Mouse (Mus musculus) embryonic facial prominence, embryonic 10.5 days (tissue): ENCODE measurements at regions not wholly inside any gene's neighbourhood (a gene's known extent, or its start where the extent isn't known, plus 50 kb on each side); places are given as distances from the start of the nearest gene placed in this dataset.

Experiments used
- DNase-seq: peaks from one replicate; pipeline ENCODE4 v3.0.0-alpha.2; 2017; ENCODE audit warnings: low spot score
- H3K27ac ChIP-seq: fragments of 300-500 bp; sonication (generic); replicated peaks from 2 replicates; pipeline ENCODE4 v1.5.1; 2016; ENCODE audit warnings: mild to moderate bottlenecking
- H3K27me3 ChIP-seq: fragments of 300-500 bp; sonication (generic); replicated peaks from 2 replicates; pipeline ENCODE4 v1.6.1; 2016; ENCODE audit warnings: low read depth, mild to moderate bottlenecking; ENCODE audit not compliant: poor library complexity, severe bottlenecking
- H3K36me3 ChIP-seq: fragments of 300-500 bp; sonication (generic); replicated peaks from 2 replicates; pipeline ENCODE4 v1.6.1; 2016; ENCODE audit warnings: mild to moderate bottlenecking, moderate library complexity
- H3K4me1 ChIP-seq: fragments of 300-500 bp; sonication (generic); 2 replicates; pipeline ENCODE4 v1.6.1; 2016
- H3K4me3 ChIP-seq: fragments of 300-500 bp; sonication (generic); 2 replicates; pipeline ENCODE4 v1.5.1; 2016; ENCODE audit warnings: mild to moderate bottlenecking, moderate library complexity
- H3K9me3 ChIP-seq: fragments of 300-500 bp; sonication (generic); 2 replicates; pipeline ENCODE4 v1.6.1; 2016; ENCODE audit warnings: mild to moderate bottlenecking
- WGBS: fragments of 180-500 bp; shearing (Covaris S2); methylation state at CpG from one replicate; pipeline ENCODE4 v1.1.7; 2016; 5-methylcytosine and 5-hydroxymethylcytosine counted together

DNA sequence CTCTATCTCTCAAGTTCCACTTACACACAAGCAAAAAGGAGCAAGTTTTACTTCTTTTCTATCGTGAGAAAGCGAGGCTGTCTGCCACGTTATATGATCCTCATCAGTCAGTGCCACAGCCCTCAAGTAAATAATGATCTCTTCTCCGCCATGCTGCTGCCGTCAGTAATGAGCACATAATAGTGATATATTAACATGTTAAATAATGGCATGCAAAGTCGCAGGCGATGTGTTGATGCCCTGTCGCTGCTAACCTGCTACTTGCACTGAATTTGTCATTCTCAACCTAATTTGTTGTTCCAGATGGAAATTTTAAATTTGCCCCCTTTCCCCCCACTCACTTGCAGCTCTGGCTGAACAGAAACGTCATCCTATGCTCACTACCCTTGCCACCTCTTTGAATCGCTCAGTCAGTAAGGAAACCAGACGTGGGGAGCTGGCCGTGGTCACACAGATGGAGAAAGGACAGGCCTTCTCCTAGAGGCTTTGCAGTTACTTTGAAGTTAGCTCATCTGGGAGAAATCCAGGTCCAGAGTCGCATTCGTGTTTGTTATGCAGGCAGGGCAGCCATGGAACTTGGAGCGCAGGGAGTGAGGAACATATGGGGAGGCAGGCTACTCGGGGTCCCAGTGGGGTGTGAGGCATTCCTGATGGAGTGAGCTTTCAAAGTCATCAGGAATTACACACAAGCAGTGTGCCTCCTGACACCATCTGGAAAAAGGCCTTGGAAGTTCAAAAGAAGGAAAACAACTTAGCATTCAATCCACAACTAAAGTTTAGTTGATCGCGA lies 368.1 kb upstream of the BC052040 start:
- Histone ChIP-seq H3K36me3 (no peaks in the 10 kb centered on the region), H3K4me1 (peaks cover 16% of the 10 kb centered on the region), H3K9me3 (no peaks in the 10 kb centered on the region), H3K4me3 (no peak overlapping the region), H3K27me3 (no peaks in the 10 kb centered on the region), H3K27ac (peak overlapping the region; percentile 27)
- peak; percentile 25 for DNase-seq
- 60% methylated on average over 18 of the region's 18 CpGs for WGBS

DNA sequence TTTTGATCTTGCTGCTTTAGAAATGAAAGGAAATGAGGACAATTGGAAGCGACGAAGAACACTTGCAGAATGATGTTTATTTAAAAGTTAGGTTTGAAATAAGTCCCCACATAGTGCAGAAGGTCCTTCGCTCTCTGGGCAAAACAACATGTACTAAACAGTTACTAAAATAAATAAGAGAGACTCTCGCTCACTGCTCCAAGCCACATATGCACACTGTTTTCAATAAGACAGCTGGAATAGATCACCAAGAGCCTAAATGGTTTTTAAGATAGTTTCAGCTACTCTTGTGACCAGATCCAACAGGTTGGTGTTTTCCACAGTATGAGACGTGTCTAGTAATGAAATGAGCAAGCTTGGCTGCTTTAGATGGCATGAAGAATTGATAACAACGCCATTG lies 367.2 kb upstream of the BC052040 start:
- no peak for DNase-seq
- H3K4me3 ChIP-seq: no peak overlapping the region
- H3K9me3 ChIP-seq: no peaks in the 10 kb centered on the region
- no peaks in the 10 kb centered on the region for H3K27me3 ChIP-seq
- H3K27ac ChIP-seq: no peak overlapping the region
- H3K36me3 ChIP-seq: no peaks in the 10 kb centered on the region
- H3K4me1 ChIP-seq: peaks cover 16% of the 10 kb centered on the region
- 64% methylated on average over 6 of the region's 6 CpGs for WGBS

DNA sequence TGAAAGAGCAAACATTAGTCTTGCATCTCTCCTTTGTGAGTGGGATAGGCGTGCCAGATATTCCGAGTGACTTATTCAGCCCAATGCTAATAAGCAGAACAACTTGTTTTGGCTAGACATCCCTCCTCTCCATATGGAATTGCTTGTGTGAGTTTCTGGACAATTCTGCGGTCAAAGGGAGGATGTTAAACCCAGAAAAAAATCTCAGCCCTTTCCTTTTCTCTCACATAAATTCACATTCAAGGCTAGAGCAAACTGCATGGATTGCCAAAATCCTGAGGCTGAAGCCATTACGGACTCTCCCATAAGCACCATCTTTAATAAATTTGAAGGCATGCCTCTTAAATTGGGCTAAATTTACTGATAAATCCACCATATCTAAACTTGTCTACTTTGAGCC lies 351.5 kb upstream of the BC052040 start:
- no peak for DNase-seq
- 88% methylated on average over 4 of the region's 4 CpGs for WGBS
- no peak overlapping the region for H3K4me3 ChIP-seq
- no peaks in the 10 kb centered on the region for H3K27me3 ChIP-seq
- H3K4me1 ChIP-seq: no peaks in the 10 kb centered on the region
- H3K9me3 ChIP-seq: no peaks in the 10 kb centered on the region
- no peaks in the 10 kb centered on the region for H3K36me3 ChIP-seq
- H3K27ac ChIP-seq: no peak overlapping the region

DNA sequence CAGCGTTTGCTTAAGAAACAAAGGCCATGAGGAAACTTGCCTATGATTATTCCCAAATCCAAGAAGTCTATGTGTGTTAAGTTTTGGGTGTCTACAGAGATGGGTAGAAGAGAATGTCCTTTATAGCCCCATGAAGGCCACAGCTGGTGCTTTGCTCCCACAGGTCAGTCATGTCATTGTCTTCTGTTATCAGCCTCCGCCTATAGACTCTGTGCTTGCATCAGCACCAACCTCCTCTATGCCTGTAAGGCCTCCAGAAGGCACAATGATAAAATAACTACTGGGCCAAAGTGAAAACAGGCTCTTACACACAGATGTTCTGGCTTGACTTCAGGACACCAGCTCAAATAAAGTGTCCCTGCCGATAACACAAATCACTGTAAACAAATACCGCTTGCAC lies 333.8 kb upstream of the BC052040 start:
- H3K27ac ChIP-seq: no peak overlapping the region
- WGBS: 90% methylated on average over 4 of the region's 4 CpGs
- no peaks in the 10 kb centered on the region for H3K36me3 ChIP-seq
- no peaks in the 10 kb centered on the region for H3K27me3 ChIP-seq
- H3K4me1 ChIP-seq: peaks cover 9% of the 10 kb centered on the region
- no peaks in the 10 kb centered on the region for H3K9me3 ChIP-seq
- no peak for DNase-seq
- no peak overlapping the region for H3K4me3 ChIP-seq

DNA sequence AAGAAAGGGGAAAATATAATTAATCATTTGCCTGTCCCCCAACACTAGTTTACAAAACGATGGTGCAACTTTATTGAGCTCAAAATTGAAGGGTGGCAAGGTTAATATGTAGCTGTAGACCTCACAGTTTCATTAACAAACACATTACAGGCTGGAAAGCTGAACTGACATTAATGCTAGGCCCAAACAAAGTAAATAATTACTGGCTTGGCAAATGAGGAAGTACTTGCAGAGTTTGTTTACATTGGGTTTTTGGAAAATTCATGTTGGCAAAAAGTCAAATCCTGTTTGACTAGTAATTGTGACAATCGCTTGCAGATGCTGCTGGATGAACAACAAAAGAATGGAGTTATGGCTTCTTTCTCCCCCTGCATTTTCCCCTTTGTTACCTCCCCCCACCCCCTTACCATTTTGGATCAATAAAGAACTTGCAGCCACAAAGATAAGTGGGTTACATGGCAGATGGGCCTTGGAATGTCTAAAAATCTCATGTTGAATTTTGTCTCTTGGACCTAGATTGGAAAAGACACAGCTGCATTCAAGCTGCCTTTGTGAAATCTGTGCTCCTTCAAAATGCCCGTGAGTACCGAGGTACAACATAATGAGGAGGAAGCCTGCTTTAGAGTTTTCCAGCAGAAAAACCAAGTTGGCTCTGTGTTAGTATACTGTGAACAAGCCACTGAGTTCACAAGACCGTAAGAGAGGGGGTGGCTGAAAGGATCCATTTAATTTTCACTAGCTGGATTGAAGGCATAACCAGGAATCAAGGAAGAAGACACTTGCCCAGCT lies 331.3 kb upstream of the BC052040 start:
- H3K4me1 ChIP-seq: peaks cover 9% of the 10 kb centered on the region
- H3K36me3 ChIP-seq: no peaks in the 10 kb centered on the region
- 69% methylated on average over 5 of the region's 5 CpGs for WGBS
- H3K27me3 ChIP-seq: no peaks in the 10 kb centered on the region
- H3K4me3 ChIP-seq: no peak overlapping the region
- H3K27ac ChIP-seq: peak overlapping the region; percentile 37
- H3K9me3 ChIP-seq: no peaks in the 10 kb centered on the region
- no peak for DNase-seq

DNA sequence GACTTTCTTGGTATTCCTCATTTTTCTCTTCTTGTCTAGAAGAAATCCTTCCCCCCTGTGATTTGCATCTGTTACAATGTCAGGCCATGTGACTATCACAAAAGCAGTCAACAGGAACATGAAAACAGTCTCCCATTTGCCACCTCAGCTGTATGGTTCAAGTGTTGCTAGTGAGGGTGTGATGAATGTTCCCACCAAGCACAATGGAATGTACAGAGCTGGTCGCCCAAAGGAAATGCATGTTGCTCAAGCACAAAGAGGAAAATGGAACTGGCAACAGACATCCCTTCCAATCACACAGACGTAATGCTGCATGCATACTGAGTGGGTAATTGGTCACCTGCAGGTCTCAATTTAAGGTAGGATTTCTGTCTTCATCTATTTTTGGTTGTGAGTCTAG lies 324.1 kb upstream of the BC052040 start:
- no peaks in the 10 kb centered on the region for H3K9me3 ChIP-seq
- H3K4me1 ChIP-seq: no peaks in the 10 kb centered on the region
- no peak overlapping the region for H3K27ac ChIP-seq
- H3K4me3 ChIP-seq: no peak overlapping the region
- no peaks in the 10 kb centered on the region for H3K36me3 ChIP-seq
- WGBS: 73% methylated on average over 2 of the region's 2 CpGs
- no peak for DNase-seq
- no peaks in the 10 kb centered on the region for H3K27me3 ChIP-seq

DNA sequence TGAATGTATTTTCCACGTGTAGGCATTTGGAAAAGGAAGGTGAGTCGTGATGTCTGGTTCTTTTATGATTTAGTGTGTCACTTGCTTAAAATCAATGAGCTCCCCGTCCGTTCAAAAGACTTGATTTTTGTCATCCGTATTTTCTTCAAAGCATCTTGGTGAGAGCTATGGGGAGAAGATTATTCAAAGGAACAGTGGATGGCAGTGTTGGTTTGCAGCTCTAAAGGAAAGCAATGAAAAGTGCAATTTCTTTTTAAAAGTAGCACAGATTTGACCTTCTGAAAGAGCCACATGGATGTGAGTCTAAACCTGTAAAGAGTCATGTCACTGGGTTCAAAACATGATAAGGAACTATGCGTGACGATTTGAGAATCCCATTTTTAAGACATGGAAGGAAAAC lies 313.3 kb upstream of the BC052040 start:
- no peak overlapping the region for H3K4me3 ChIP-seq
- H3K27me3 ChIP-seq: no peaks in the 10 kb centered on the region
- H3K36me3 ChIP-seq: no peaks in the 10 kb centered on the region
- H3K4me1 ChIP-seq: no peaks in the 10 kb centered on the region
- no peak for DNase-seq
- H3K9me3 ChIP-seq: no peaks in the 10 kb centered on the region
- no peak overlapping the region for H3K27ac ChIP-seq
- WGBS: 86% methylated on average over 7 of the region's 7 CpGs

DNA sequence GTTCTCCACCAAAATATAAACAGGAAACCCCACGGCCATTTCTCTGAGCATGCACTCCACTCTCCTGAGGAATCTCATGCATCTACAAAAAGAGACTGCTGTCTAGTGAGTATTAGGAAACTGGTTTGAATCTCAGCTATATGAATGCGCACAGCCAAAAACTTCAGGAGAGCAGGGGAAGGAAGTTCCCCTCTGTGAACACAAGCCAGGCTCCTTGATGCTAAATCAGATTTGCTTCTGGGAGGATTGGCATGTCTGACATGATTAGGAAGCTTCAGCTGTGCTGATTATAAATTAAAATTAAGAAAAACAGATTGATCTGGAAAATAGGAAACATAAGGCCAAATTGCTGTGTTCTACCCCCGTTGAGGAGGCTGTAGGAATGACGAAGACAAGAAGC lies 304.1 kb upstream of the BC052040 start:
- WGBS: 54% methylated on average over 4 of the region's 4 CpGs
- Histone ChIP-seq H3K9me3 (no peaks in the 10 kb centered on the region), H3K4me3 (no peak overlapping the region), H3K27ac (peak overlapping the region; percentile 52; the same call in 1 of the 2 replicates), H3K27me3 (no peaks in the 10 kb centered on the region), H3K36me3 (no peaks in the 10 kb centered on the region), H3K4me1 (peaks cover 20% of the 10 kb centered on the region)
- peak; percentile 13 for DNase-seq

DNA sequence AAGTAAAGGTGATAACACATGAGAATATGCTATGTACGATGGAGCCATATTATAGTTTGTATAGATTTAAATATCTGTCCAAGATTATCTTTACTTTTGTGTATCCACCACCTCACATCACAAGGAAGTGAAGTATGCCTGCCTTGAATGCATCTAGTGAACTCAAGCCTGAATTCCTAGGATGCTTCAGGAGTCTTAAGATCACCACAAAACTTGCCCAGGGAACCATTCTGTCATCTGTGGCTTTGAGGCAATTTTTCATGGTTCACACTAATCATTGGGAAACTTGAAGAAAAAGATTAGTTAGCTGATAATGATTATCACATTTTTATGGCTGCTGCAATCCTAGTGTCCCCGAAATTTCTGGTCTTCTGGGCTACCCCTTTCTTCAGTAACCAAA lies 288.5 kb upstream of the BC052040 start:
- Histone ChIP-seq H3K4me3 (no peak overlapping the region), H3K27me3 (no peaks in the 10 kb centered on the region), H3K27ac (no peak overlapping the region), H3K36me3 (no peaks in the 10 kb centered on the region), H3K9me3 (no peaks in the 10 kb centered on the region), H3K4me1 (no peaks in the 10 kb centered on the region)
- 85% methylated on average over 2 of the region's 2 CpGs for WGBS
- DNase-seq: no peak

DNA sequence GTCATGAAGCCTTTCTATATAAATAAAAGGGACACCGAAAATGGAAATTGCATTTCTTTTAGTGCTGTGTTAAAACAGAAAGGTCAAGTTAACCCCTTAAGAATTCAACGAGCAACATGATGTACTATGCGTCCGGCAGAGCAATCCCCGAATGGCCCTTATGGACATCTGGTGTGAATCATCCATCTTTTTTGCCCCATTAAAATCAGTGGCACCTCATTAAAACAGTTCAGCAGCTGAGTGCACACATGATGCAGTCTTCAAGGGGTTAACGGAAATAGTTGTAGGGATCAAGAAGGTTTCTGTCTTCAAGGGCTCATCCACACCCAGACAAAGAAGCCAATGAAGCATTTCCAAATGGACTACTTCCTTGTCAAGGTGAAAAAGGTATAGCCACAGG lies 284.1 kb upstream of the BC052040 start:
- no peaks in the 10 kb centered on the region for H3K27me3 ChIP-seq
- 77% methylated on average over 6 of the region's 6 CpGs for WGBS
- H3K27ac ChIP-seq: no peak overlapping the region
- H3K36me3 ChIP-seq: no peaks in the 10 kb centered on the region
- no peak overlapping the region for H3K4me3 ChIP-seq
- no peak for DNase-seq
- no peaks in the 10 kb centered on the region for H3K9me3 ChIP-seq
- H3K4me1 ChIP-seq: no peaks in the 10 kb centered on the region

DNA sequence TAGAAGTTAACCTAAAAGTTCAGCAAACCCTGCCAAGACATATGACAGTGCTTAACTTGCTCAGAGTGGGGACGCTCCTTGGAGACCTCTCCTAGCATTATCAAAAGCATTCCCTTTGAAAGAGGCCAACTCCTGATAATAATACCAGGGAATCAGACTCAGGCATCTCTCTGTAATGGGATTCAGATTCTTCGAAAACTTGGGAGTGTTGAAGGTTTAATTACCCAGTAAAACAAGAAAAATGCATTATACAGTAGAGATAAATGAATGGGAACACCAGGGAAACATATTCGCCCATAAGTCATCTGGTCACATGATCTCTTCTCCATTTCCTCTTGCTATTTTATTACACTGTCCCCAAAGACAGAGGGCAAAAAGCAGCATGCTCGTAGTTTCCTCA lies 274.3 kb upstream of the BC052040 start:
- no peak for DNase-seq
- no peak overlapping the region for H3K4me3 ChIP-seq
- no peaks in the 10 kb centered on the region for H3K9me3 ChIP-seq
- H3K4me1 ChIP-seq: peaks cover 10% of the 10 kb centered on the region
- H3K27ac ChIP-seq: no peak overlapping the region
- no peaks in the 10 kb centered on the region for H3K36me3 ChIP-seq
- WGBS: 77% methylated on average over 4 of the region's 4 CpGs
- no peaks in the 10 kb centered on the region for H3K27me3 ChIP-seq

DNA sequence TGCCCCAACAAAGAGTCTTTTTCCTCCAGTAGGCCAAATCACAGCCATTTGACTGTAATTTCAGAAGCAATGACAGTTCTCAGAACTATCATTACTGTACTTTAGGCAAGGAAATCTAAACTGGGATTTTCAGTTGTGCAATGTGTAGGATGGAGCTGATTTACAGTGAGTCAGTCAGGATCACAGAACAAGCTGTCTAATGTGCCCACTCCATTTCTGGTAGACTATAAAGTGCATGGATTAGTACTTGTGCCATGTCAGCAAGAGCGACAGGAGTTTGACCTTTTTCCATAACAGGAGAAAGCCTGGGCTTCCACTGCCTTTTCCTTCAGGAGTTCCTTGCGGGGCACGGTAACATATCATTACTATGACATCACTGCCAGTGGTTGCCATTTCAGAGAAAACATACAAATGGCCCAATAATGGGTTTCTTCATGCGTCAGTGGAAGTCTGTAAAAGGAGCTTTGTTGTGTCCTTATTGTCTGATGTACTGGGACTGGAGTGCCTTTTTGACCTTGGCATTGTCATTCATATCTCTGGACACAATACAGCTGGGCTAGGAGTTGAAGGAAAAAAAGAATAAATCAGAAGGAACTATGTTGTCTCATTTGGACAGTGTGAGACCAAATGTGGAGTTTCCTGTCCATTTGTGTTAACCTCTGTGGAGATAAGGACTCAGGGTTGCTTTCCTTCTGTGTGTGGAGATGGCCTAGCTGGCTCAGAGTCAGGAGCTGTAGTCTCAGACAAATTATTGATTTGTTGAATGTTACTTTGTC lies 271.5 kb upstream of the BC052040 start:
- Histone ChIP-seq H3K9me3 (no peaks in the 10 kb centered on the region), H3K27ac (no peak overlapping the region), H3K27me3 (no peaks in the 10 kb centered on the region), H3K4me1 (peaks cover 10% of the 10 kb centered on the region), H3K4me3 (no peak overlapping the region), H3K36me3 (no peaks in the 10 kb centered on the region)
- WGBS: 70% methylated on average over 4 of the region's 4 CpGs
- DNase-seq: no peak
